Mouse (Mus musculus): ENCODE data around the gene Ubxn4. TPM values are rescaled to one million over a fixed set of nuclear protein-coding genes. Genes with fewer than 3 reads are reported as not detected.
A peak's percentile ranks its signal among the peaks of the same experiment; 100 is the strongest.
"Not testable (repeated sequence)": the region's sequence is repeated elsewhere in the genome, so short reads cannot be mapped to it uniquely, and the experiment has no call there.

Gene Ubxn4
- total RNA-seq, 2 experiments from 2014 or later: 43.1 to 48.9 TPM

DNA sequence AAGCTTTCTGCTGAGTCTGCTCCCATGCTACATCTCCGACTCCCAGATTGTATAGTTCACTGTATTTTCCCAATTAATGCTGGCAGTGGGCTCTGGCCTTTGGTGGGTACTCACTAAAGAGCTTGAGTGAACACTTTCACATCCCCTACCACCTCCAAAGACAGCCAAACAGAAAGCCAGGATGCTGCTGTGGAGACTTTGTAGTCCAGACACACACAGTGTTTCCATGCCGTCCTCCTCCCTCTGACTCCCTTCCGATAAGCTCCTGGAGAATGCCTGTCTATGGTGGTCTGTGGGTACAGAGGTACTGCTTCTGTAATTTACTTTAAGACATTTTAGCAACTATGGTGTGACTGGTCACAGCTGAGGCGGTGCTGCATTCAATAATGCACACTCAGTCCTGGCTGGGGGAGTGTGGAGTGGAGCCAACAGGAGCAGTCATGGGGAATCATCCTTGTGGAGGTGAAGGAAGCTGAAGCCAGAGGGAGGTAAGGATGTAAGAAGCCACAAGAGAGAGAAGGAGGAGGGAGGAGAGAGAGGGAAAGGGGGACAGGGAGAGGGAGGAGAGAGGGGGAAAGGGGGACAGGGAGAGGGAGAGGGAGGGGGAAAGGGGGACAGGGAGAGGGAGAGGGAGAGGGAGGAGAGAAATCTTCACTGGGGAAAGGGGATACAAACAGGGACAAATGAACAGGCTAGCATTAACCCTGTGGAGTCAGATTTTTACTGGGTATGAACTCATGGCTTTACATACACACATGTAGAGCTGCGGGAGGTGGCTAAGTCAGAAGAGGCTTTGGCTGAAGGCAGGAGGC, 52.2 kb downstream of the Ubxn4 start:
- intact Hi-C loops (cut with DNase I): no loop called here
- no peak for DNase-seq (ENCODE audit: low spot score in 2 of 2)

DNA sequence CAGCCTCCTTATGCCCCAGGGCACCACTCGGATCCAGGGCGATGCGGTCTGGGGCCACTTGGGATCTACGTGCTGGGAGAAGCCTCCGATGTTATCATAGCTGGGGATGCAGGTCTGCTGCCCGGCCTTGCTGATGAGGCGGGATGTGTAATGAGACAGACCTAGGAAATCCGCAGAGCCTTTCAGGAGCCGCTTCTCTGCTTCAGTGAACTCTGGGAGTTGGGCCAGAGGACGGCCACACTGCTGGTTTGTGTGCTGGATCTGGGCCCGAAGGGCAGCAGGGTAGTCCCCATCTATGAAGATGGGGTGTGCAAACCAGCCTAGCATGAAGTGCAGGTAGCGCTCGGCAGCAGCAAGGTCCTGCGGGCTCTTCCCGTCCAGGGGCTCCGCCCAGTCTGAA, 60.1 kb downstream of the Ubxn4 start:
- DNase-seq (ENCODE audit: low spot score in 2 of 2): peak; percentile 12 to 19
- intact Hi-C loops (cut with DNase I): no loop called here

DNA sequence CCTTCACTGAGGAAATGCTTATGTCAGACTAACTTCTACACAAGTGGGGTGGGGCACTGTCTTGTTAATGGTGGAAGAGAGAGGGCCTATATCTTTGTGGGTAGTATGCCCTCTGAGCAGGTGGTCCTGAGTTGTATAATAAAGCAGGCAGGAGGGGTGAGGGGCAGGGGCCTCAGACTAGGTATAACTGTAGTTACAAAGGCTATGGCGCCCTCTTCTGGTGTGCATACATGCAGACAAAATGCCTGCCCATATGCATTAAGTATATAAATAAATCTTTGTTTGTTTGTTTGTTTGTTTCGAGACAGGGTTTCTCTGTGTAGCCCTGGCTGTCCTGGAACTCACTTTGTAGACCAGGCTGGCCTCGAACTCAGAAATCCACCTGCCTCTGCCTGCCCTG, 65.3 kb downstream of the Ubxn4 start:
- intact Hi-C loops (cut with DNase I): no loop called here
- no peak for DNase-seq (ENCODE audit: low spot score in 2 of 2)

DNA sequence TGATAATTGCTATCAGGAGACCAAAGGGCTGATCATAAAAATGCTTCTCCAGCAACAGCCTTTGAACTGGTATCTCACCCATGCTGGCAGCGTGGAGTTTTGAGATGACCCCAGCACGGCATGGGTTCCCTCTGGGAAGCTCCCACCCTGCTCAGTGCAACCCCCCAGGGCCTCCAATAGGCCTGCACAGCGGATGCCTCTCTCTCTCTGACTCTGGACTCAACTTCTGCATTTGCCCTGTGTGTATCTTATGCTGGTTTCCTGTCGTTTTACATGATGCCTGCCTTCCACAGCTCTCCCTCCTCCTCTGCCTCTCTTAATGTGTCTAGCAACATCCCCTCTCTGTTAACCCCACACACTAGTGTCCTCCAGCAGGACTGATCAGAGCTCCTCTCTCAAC, 70.9 kb downstream of the Ubxn4 start:
- intact Hi-C loops (cut with DNase I): no loop called here
- DNase-seq (ENCODE audit: low spot score in 2 of 2): no peak

DNA sequence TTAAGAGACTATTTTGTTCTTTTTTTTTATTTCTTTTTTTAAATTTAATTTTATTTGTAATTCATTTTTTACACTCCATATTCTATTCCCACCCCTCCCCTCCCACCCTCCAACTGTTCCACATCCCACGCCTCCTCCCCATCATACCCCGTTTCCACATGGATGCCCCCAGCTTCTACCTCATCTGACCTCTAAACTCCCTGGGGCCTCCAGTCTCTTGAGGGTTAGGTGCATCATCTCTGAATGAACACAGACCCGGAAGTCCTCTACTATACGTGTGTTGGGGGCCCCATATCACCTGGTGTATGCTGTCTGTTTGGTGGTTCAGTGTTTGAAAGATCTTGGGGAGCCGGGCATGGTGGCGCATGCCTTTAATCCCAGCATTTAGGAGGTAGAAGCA, 75.5 kb downstream of the Ubxn4 start:
- DNase-seq (ENCODE audit: low spot score in 2 of 2); intact Hi-C loops (cut with DNase I): not testable (repeated sequence)

DNA sequence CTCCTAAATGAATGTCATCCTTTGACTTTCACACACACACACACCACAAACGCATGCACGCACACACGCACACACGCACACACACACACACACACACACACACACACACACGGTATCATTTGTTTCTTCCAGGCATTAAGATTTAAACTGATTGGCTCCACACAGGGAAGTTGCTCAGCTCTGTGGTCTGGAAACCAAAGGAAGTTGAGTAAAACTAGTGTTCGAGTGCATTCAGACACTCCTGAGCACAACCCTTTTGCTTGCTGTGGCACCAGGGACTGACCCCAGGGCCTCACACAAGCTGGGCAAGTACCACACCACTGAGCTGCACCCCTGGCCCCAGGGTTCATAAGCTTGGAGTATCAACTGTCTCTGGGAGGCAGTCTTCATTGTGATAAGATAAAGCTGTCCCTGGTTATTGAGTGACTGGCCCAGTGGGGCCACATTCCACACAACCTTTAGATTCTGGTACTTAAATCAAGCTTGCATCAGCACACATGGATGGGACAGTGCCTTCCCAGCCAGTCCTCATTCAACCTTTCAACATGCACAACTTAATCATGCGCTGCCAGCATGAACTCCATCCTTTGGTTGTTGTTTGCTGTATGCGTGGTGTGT, 79.4 kb downstream of the Ubxn4 start:
- DNase-seq (ENCODE audit: low spot score in 2 of 2): no peak
- intact Hi-C loops (cut with DNase I): no loop called here

DNA sequence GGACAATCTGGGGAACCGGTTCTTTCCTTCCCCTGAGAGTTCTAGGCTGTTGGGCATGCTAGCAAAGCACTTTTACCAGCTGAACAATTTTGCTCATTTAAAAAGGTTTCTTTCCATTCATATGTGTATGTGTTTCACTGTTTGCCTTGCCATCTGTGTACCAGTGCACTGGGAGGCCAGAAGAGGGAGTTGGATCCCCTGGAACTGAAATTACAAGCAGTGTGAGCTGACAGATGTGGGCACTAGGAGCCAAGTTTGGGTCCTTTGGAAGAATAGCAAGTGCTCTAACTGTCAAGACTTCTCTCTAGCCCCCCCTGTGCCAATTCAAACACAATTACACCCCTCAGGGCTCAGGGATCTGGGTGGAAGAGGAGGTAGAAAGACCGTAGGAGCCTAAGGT, 81.0 kb downstream of the Ubxn4 start:
- DNase-seq (ENCODE audit: low spot score in 2 of 2): no peak
- intact Hi-C loops (cut with DNase I): no loop called here

DNA sequence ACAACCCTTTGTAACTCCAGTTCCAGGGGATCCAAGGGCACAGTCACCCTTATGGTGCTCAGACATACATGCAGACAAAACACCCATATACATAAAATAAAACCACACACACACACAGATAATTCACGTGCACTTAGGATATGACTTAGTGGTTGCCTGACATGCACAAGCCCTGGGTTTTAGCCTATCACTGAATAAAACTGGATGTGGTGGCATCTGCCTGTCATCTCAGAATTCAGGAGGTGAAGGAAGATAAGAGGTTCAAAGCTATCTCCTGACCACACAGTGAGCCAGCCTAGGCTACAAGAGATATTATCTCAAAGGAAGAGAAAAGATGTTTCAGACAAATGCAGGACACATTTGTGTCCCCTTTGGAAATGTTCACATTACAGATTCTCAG, 83.4 kb downstream of the Ubxn4 start:
- intact Hi-C loops (cut with DNase I): no loop called here

DNA sequence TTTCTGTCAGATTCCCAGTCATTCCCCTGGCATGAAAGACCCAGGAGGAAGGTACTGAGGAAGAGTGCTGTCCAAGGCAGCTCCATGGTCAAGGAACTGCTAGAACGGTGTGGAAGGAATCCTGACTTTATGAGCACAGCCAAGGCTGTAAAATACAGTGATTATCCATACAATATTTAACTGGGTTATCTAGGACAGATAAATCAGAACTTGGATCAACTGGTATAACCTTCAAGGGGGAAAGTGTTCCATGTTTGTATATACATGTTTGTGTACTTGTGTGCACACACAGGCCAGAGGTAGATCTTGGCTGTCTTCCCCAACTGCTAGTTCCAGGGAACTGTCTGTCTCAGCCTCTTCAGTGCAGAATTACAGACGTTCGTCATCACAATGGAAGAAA, 84.5 kb downstream of the Ubxn4 start, which contains the start of gene Lct:
Lct (minus strand) TSS at position 101 of the 400 bp plus-strand sequence.
- intact Hi-C loops (cut with DNase I): no loop called here
- no peak for DNase-seq (ENCODE audit: low spot score in 2 of 2)

More for the DNA sequence above, 83.4 kb downstream of the Ubxn4 start:
- DNase-seq (ENCODE audit: low spot score in 2 of 2): no peak

Small RNA genes within 50 kb of the gene (microRNA-seq; reads per million reads assigned to microRNA genes)
- gene Mir128-1: 14,073 reads per million, percentile 97 among the genes with 10 or more reads in this experiment

Other genes with a start within 250 kb of the Ubxn4 start
- 1 to 10 TPM; 6.9 to 7.6 TPM for gene Zranb3, start 140.9 kb upstream of the Ubxn4 start, total RNA-seq (2021)
- 100 to 1,000 TPM; 419 to 573 TPM for gene R3hdm1, start 140.7 kb upstream of the Ubxn4 start, total RNA-seq (2021)
- gene Lct, start 84.4 kb downstream of the Ubxn4 start, total RNA-seq (2021): 1 to 10 TPM; 1.7 to 2.7 TPM
- 1 to 10 TPM; 5.3 to 6.2 TPM for gene Mcm6, start 115.7 kb downstream of the Ubxn4 start, total RNA-seq (2021)
- gene Dars, start 173.4 kb downstream of the Ubxn4 start, total RNA-seq (2021): 10 to 100 TPM; 50.2 to 50.3 TPM